Mouse (Mus musculus) B cell, adult 67 days (primary cell): ENCODE measurements around the gene Tinag. TPM values are rescaled to one million over a fixed set of nuclear protein-coding genes. Genes with fewer than 3 reads are reported as not detected.

Experiments used
- total RNA-seq, 2 experiments: library from RNA; stranded (reverse); gene quantifications; 4 replicates each; pipeline ENCODE4 v1.2.4; 2023

The Tinag gene
- not detected for total RNA-seq

GRCm38 (mm10) chr9:77045585-77045984, at the start of gene Tinag:
Gene Tinag (minus strand): TSS chr9:77045794.

